Mouse (Mus musculus) lung, embryonic 16.5 days (tissue): ENCODE measurements around the gene Dnajc3. TPM values are rescaled to one million over a fixed set of nuclear protein-coding genes. Genes with fewer than 3 reads are reported as not detected.
A peak's percentile ranks its signal among the peaks of the same experiment; 100 is the strongest.

ENCODE experiments used
- ATAC-seq: fragments of 200-750 bp; cut with Nextera tagmentation; 2 replicates; pipeline ENCODE4 v1.8.0; 2017; ENCODE audit warnings: low read depth, mild to moderate bottlenecking, moderate library complexity
- H3K27ac ChIP-seq: fragments of 300-500 bp; sonication (generic); 2 replicates; pipeline ENCODE4 v1.5.1; 2014; ENCODE audit warnings: mild to moderate bottlenecking, control low read depth, low read length
- H3K27me3 ChIP-seq: fragments of 300-500 bp; sonication (generic); 2 replicates; pipeline ENCODE4 v1.6.1; 2014; ENCODE audit warnings: low read depth, low read length, mixed read lengths; ENCODE audit not compliant: control insufficient read depth, insufficient read depth
- H3K36me3 ChIP-seq: fragments of 300-500 bp; sonication (generic); 2 replicates; pipeline ENCODE4 v1.6.1; 2014; ENCODE audit warnings: low read length; ENCODE audit not compliant: control insufficient read depth, insufficient read depth
- H3K4me1 ChIP-seq: fragments of 300-500 bp; sonication (generic); replicated peaks from 2 replicates; pipeline ENCODE4 v1.6.1; 2014; ENCODE audit warnings: low read length, mixed read lengths; ENCODE audit not compliant: control insufficient read depth, insufficient read depth
- H3K4me2 ChIP-seq: fragments of 300-500 bp; sonication (generic); 2 replicates; pipeline ENCODE4 v1.6.1; 2014; ENCODE audit warnings: low read depth, low read length, control low read depth
- H3K4me3 ChIP-seq: fragments of 300-500 bp; sonication (generic); 2 replicates; pipeline ENCODE4 v1.5.1; 2014; ENCODE audit warnings: mild to moderate bottlenecking, low read length, control low read depth
- H3K9ac ChIP-seq: fragments of 300-500 bp; sonication (generic); 2 replicates; pipeline ENCODE4 v1.6.1; 2014; ENCODE audit warnings: low read length, control low read depth
- H3K9me3 ChIP-seq: fragments of 300-500 bp; sonication (generic); 2 replicates; pipeline ENCODE4 v1.6.1; 2016; ENCODE audit warnings: low read length; ENCODE audit not compliant: control insufficient read depth
- WGBS: fragments of 180-500 bp; shearing (Covaris S2); extraction: QIAGEN DNeasy Blood & Tissue Kit; methylation state at CpG from one replicate; pipeline ENCODE4 v1.1.7; 2014; 5-methylcytosine and 5-hydroxymethylcytosine counted together
- polyA plus RNA-seq: library from polyadenylated mRNA; unstranded; fragments of >200 nt; fragmentation: Nextera tagmentation; extraction: Ambion mirVana; gene quantifications from 2 replicates; pipeline ENCODE4 v1.2.1, GENCODE M21; 2015

The Dnajc3 gene
- polyA plus RNA-seq, 1 experiment from 2014 or later: 60.9 TPM

DNA sequence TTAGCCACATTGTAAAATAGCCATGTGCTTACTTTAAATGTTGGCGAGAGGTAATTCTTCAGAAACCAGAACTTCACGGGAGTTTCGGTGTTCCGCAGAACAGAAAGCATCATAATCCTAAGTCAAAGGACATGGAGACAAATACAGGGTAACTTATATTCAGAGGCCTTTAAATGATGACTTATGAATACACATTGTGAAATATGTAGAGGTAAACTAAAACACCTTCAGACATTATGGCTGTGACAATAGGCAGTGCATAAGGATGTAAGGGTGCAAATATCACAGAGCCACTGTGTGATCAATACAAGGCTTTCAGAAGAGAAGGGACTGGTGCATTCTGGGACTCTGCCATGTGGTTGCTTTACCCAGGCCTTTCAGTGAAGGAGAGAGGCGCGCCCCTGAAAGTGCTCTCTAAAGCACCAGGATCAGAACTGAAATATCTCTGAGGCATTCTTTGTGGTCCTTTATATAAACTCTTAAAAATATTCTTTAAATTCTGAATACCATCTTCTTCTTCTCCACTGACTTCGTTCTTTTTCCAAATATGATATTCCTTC is 70.3 kb downstream of the Dnajc3 start:
- Histone ChIP-seq H3K36me3 (peaks cover 13% of the 10 kb centered on the region), H3K9ac (peak overlapping the region; percentile 68), H3K27ac (peak overlapping the region; percentile 35), H3K27me3 (no peaks in the 10 kb centered on the region), H3K4me2 (peak overlapping the region; percentile 81), H3K4me3 (peak overlapping the region; percentile 58), H3K4me1 (no peaks in the 10 kb centered on the region; the same call in 1 of the 2 replicates), H3K9me3 (no peaks in the 10 kb centered on the region)
- ATAC-seq: no peak
- WGBS: 54% methylated on average over 7 of the region's 7 CpGs

DNA sequence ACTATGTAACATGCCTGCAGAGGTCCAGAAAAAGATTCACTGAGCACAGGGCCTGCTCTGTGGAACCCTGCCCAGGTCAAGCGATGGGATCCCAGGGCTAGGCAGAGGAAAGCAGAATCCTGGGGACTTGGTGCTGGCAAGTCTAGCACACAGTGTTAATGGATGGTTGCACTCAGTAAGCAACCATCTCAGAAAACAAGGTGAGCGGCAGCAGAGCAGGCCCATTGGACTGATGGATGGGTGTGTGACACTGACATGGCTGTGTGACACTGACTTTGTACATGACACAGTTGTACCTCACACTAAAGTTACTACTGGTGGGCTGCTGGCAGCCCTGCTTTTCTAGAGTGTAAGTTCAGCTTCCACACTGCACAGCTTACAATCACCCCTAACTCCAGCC is 71.8 kb downstream of the Dnajc3 start:
- H3K9me3 ChIP-seq: no peaks in the 10 kb centered on the region
- peaks cover 16% of the 10 kb centered on the region for H3K36me3 ChIP-seq
- 96% methylated on average over 2 of the region's 2 CpGs for WGBS
- no peaks in the 10 kb centered on the region for H3K27me3 ChIP-seq
- no peak overlapping the region for H3K9ac ChIP-seq
- no peak overlapping the region for H3K4me2 ChIP-seq
- H3K4me1 ChIP-seq: no peaks in the 10 kb centered on the region; the same call in 1 of the 2 replicates
- no peak overlapping the region for H3K27ac ChIP-seq
- no peak for ATAC-seq
- H3K4me3 ChIP-seq: no peak overlapping the region

DNA sequence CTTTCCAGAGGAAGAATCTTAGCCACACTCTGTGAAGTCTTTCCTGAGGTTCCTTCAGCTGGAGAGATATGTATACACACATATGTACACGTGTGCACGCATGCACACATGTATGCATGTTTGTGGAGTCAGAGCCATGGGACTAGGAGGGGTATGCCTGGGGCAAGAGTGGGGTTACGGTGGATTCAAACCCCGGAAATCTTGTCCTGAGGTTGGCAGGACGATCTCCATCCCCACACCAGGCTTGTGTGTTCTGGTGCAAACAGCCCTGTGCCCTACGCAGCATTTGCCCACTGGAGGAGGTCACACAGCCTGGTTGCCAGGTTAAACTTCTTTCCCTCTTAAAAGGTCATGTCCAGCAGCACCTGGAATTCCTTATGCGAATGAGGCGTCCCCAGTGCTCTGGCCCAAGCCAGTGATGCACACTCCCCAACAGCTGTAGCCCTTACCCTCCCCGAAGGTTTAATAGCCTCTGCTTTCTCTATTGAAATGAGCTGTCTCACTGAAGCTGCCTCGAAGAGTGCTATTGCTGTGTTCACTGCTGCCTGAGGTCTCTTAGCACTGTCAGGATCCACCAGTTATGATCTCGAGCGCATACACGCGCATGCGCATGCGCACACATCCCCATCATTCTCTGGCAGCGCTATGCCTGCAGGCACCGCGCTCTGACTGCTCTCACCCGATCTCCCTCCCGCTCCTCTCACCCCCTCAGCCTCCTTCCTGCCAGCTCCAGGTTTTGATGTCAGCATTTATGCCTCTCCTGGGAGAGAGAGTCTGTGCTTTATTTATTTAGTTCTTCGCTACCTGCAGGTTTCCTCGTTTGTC is 75.0 kb downstream of the Dnajc3 start:
- ATAC-seq: no peak
- peak overlapping the region; percentile 8; the same call in 1 of the 2 replicates for H3K4me2 ChIP-seq
- no peak overlapping the region for H3K4me3 ChIP-seq
- H3K27me3 ChIP-seq: no peaks in the 10 kb centered on the region
- H3K36me3 ChIP-seq: peaks cover 18% of the 10 kb centered on the region
- H3K4me1 ChIP-seq: no peaks in the 10 kb centered on the region
- H3K9me3 ChIP-seq: no peaks in the 10 kb centered on the region
- H3K27ac ChIP-seq: no peak overlapping the region
- no peak overlapping the region for H3K9ac ChIP-seq
- 66% methylated on average over 23 of the region's 23 CpGs for WGBS

DNA sequence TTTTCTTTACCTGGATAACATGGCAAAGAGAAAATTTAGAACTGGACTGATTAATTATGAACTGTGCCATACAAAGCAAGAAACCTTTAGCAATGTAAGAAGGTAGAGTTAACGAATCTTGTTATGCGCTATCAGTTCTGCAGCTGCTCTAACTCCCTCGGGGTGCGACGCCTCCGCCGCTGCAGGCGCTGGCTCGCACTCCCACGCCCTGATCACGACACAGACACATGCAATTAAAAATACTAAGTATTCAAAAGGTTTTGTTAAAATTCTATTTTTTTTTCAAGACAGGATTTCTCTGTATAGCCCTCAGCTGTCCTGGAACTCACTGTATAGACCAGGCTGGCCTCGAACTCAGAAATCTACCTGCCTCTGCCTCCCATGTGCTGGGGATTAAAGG is 75.8 kb downstream of the Dnajc3 start:
- Histone ChIP-seq H3K4me3 (no peak overlapping the region), H3K27me3 (no peaks in the 10 kb centered on the region), H3K4me2 (no peak overlapping the region), H3K27ac (no peak overlapping the region), H3K9ac (no peak overlapping the region), H3K36me3 (peaks cover 18% of the 10 kb centered on the region), H3K4me1 (no peaks in the 10 kb centered on the region), H3K9me3 (no peaks in the 10 kb centered on the region)
- 86% methylated on average over 12 of the region's 12 CpGs for WGBS
- ATAC-seq: no peak

DNA sequence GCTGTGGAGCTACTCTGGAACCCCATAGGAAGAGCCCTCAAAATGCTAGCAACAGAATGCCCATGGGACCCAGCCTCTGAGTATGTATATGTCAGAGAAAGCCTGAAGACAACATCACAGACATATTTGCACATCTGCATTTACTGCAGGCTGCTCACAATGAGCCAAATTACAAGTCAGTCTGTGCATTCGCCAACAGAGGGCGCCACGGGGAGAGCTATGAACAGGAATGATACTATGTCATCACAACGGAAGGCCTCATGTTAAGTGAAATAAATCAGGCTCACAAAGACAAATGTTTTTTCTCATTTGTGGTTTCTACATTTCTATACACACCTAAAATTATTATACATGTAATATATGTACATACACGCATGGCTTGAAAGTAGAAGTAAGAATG is 88.1 kb downstream of the Dnajc3 start:
- Histone ChIP-seq H3K9ac (no peak overlapping the region), H3K9me3 (no peaks in the 10 kb centered on the region), H3K27ac (no peak overlapping the region), H3K4me2 (no peak overlapping the region), H3K4me3 (no peak overlapping the region), H3K36me3 (peaks cover 5% of the 10 kb centered on the region; the same call in 1 of the 2 replicates), H3K4me1 (no peaks in the 10 kb centered on the region), H3K27me3 (no peaks in the 10 kb centered on the region)
- no peak for ATAC-seq
- 63% methylated on average over 5 of the region's 5 CpGs for WGBS

DNA sequence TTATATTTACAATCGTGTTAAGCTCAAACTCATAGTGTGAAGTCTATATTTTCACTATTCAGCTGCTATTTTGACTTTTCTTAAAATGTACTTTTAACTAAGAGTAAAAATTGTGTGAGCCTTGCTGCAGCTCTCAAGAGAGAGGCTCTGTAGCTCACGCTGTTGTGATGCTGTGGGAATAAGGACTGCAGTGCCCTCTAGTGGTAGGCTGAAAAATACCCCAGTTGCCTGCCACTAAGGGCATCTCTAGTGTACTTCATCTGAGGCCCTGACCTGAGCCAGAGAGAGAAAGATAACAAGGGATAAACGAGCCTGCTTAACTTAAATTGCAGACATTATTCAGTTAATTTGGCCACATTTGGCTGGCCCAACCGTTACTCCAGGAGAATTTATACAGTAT is 89.4 kb downstream of the Dnajc3 start:
- Histone ChIP-seq H3K27me3 (no peaks in the 10 kb centered on the region), H3K4me1 (no peaks in the 10 kb centered on the region), H3K36me3 (peaks cover 8% of the 10 kb centered on the region; the same call in 1 of the 2 replicates), H3K4me2 (no peak overlapping the region), H3K27ac (no peak overlapping the region), H3K9ac (no peak overlapping the region), H3K9me3 (no peaks in the 10 kb centered on the region), H3K4me3 (no peak overlapping the region)
- 37% methylated on average over 4 of the region's 4 CpGs for WGBS
- peak; percentile 66; the same call in 1 of the 2 replicates for ATAC-seq

DNA sequence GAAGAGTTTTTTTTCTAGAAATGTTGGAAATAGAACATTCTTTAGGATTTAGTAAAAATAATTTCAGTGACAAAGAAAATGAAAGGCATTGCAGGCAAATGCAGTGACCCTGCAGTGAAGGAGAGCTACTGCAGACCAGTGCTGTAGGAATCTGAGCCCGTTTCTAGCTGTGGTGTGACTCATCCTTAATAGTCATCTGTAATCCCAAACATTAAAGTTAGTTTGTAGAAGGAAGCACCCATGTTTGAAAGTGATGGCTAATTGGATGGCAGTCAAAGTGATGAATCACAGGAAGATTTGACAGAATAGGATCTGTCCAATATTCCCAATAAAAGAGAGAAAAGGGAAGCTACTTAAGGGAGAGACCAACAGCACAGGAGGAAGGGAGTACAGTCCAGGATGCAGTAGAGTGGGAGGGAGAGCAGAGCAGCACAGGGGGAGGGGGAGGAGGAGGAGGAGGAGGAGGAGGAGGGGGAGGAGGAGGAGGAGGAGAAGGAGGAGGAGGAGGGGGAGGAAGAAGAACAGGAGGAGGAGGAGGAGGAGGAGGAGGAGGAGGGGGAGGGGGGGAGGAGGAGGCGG is 90.0 kb downstream of the Dnajc3 start:
- H3K4me1 ChIP-seq: no peaks in the 10 kb centered on the region
- no peaks in the 10 kb centered on the region for H3K27me3 ChIP-seq
- no peak for ATAC-seq
- WGBS: 32% methylated on average over 1 of the region's 2 CpGs
- H3K27ac ChIP-seq: no peak overlapping the region
- no peak overlapping the region for H3K9ac ChIP-seq
- H3K36me3 ChIP-seq: peaks cover 8% of the 10 kb centered on the region; the same call in 1 of the 2 replicates
- H3K4me2 ChIP-seq: no peak overlapping the region
- no peak overlapping the region for H3K4me3 ChIP-seq
- H3K9me3 ChIP-seq: no peaks in the 10 kb centered on the region

Other genes with a start within 250 kb of the Dnajc3 start
- gene Abcc4, start 231.8 kb upstream of the Dnajc3 start, polyA plus RNA-seq: 2.2 and 2.5 TPM in 2 replicates
- 83.5 and 94.0 TPM in 2 replicates for gene Cldn10, start 150.1 kb upstream of the Dnajc3 start, polyA plus RNA-seq
- 13.1 and 13.4 TPM in 2 replicates for gene Dzip1, start 12.5 kb upstream of the Dnajc3 start, polyA plus RNA-seq
- gene Uggt2, start 161.5 kb downstream of the Dnajc3 start, polyA plus RNA-seq: 15.7 and 16.7 TPM in 2 replicates
- 0.43 and 0.52 TPM in 2 replicates for gene Hs6st3, start 200.4 kb downstream of the Dnajc3 start, polyA plus RNA-seq